Mouse (Mus musculus) neural tube, embryonic 11.5 days (tissue): ENCODE measurements around the gene Cers6. TPM values are rescaled to one million over a fixed set of nuclear protein-coding genes. Genes with fewer than 3 reads are reported as not detected.

Experiments
- ATAC-seq: fragments of 200-750 bp; cut with Nextera tagmentation; 2 replicates; pipeline ENCODE4 v1.8.0; 2017; ENCODE audit warnings: moderate number of reproducible peaks, mild to moderate bottlenecking, moderate TSS enrichment, moderate library complexity; ENCODE audit not compliant: insufficient read depth, low FRiP score, low TSS enrichment
- DNase-seq: peaks from one replicate; pipeline ENCODE4 v3.0.0-alpha.2; 2015; ENCODE audit warnings: low spot score
- H3K27ac ChIP-seq: fragments of 300-500 bp; sonication (generic); 2 replicates; pipeline ENCODE4 v1.5.1; 2014; ENCODE audit warnings: low read depth, mild to moderate bottlenecking, low read length
- H3K27me3 ChIP-seq: fragments of 300-500 bp; sonication (generic); 2 replicates; pipeline ENCODE4 v1.6.1; 2014; ENCODE audit warnings: mild to moderate bottlenecking, low read length, mixed read lengths; ENCODE audit not compliant: control insufficient read depth, insufficient read depth
- H3K36me3 ChIP-seq: fragments of 300-500 bp; sonication (generic); 2 replicates; pipeline ENCODE4 v1.6.1; 2014; ENCODE audit warnings: mild to moderate bottlenecking, low read length, moderate library complexity, mixed read lengths; ENCODE audit not compliant: control insufficient read depth, insufficient read depth
- H3K4me1 ChIP-seq: fragments of 300-500 bp; sonication (generic); 2 replicates; pipeline ENCODE4 v1.6.1; 2014; ENCODE audit warnings: low read length, mixed read lengths; ENCODE audit not compliant: control insufficient read depth, insufficient read depth
- H3K4me2 ChIP-seq: fragments of 300-500 bp; sonication (generic); 2 replicates; pipeline ENCODE4 v1.6.1; 2014; ENCODE audit warnings: low read depth, mild to moderate bottlenecking, moderate library complexity
- H3K4me3 ChIP-seq: fragments of 300-500 bp; sonication (generic); 2 replicates; pipeline ENCODE4 v1.5.1; 2014; ENCODE audit warnings: low read depth, low read length
- H3K9ac ChIP-seq: fragments of 300-500 bp; sonication (generic); 2 replicates; pipeline ENCODE4 v1.6.1; 2014; ENCODE audit warnings: mild to moderate bottlenecking, low read length
- H3K9me3 ChIP-seq: fragments of 300-500 bp; sonication (generic); 2 replicates; pipeline ENCODE4 v1.6.1; 2016; ENCODE audit warnings: low read length; ENCODE audit not compliant: control insufficient read depth
- WGBS: fragments of 180-500 bp; shearing (Covaris S2); extraction: QIAGEN DNeasy Blood & Tissue Kit; methylation state at CpG from one replicate; pipeline ENCODE4 v1.1.7; 2014; 5-methylcytosine and 5-hydroxymethylcytosine counted together
- polyA plus RNA-seq: library from polyadenylated mRNA; unstranded; fragments of >200 nt; fragmentation: Nextera tagmentation; extraction: Ambion mirVana; gene quantifications from 2 replicates; pipeline ENCODE4 v1.2.1, GENCODE M21; 2014

Gene Cers6
- polyA plus RNA-seq, 1 experiment from 2014 or later: 64.9 TPM

DNA sequence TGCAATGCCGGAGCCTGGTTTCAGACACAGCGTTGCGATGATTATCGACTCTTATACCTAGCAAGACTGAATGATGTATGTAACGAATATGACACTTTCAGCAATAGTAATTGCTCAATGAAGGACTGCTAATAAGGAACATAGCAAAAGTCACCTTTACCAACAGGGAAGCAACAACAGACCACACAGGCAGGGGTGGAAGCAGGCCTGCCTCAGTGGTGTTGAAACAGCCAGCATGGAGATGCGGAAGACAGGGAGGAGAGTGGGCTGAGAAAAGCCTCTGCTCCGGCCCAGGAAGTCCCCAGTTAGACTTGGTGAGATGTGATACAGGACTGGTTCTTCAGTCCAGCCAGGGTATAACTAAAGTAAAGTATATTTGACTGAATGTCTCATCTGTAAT is 237.9 kb downstream of the Cers6 start:
- Histone ChIP-seq H3K36me3 (no peaks in the 10 kb centered on the region), H3K9me3 (no peaks in the 10 kb centered on the region), H3K4me2 (no peak overlapping the region), H3K4me1 (no peaks in the 10 kb centered on the region), H3K27me3 (no peaks in the 10 kb centered on the region), H3K4me3 (no peak overlapping the region), H3K9ac (no peak overlapping the region), H3K27ac (no peak overlapping the region)
- DNase-seq (no peak), ATAC-seq (no peak)
- WGBS: 95% methylated on average over 7 of the region's 7 CpGs

DNA sequence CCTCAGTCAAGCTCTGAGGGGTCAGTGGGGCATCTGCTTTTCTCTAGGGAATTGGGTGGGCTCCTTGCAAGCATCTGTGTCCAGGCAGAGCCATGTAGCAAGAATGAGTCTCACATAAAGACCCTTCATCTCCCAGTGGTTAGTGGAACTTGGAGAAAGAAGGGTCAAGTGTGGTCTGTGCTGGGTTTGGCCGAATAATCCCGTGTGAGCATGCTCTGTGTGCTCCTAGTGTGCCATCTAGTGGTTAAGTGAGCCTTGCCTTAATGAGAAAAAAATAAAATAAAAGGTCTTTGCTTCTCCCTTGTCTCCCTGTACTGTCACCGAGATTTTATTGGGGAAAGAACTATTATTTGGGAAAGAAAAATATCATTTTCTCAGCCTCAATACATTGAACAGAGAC is 239.5 kb downstream of the Cers6 start:
- ATAC-seq (no peak), DNase-seq (peak; percentile 24)
- Histone ChIP-seq H3K9me3 (no peaks in the 10 kb centered on the region), H3K4me2 (no peak overlapping the region), H3K27ac (no peak overlapping the region), H3K4me3 (no peak overlapping the region), H3K36me3 (no peaks in the 10 kb centered on the region), H3K4me1 (no peaks in the 10 kb centered on the region), H3K9ac (no peak overlapping the region), H3K27me3 (no peaks in the 10 kb centered on the region)
- 19% methylated on average over 3 of the region's 3 CpGs for WGBS

DNA sequence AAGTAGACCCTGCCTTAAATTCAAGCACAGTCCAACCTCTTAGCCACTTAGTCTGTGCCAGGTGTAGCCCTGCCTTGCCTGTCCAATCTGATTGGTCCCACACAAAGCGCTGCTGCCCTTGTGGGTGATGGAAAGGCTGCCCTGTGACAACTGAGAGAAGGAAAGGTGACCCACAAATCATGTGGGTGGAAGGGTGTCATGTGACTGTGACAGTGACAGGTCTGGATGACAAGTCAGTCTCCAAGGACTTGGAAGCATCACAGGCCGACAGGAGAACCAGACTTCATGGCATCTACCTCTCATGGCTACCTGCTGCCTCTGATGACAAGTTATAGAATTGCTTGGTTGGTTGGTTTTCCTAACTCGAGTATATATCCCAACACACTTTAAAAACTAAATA is 242.3 kb downstream of the Cers6 start:
- H3K27me3 ChIP-seq: no peaks in the 10 kb centered on the region
- WGBS: 76% methylated on average over 3 of the region's 3 CpGs
- no peaks in the 10 kb centered on the region for H3K36me3 ChIP-seq
- H3K27ac ChIP-seq: no peak overlapping the region
- H3K4me1 ChIP-seq: no peaks in the 10 kb centered on the region
- no peak overlapping the region for H3K9ac ChIP-seq
- no peak overlapping the region for H3K4me3 ChIP-seq
- no peaks in the 10 kb centered on the region for H3K9me3 ChIP-seq
- no peak for ATAC-seq
- DNase-seq: no peak
- H3K4me2 ChIP-seq: no peak overlapping the region

DNA sequence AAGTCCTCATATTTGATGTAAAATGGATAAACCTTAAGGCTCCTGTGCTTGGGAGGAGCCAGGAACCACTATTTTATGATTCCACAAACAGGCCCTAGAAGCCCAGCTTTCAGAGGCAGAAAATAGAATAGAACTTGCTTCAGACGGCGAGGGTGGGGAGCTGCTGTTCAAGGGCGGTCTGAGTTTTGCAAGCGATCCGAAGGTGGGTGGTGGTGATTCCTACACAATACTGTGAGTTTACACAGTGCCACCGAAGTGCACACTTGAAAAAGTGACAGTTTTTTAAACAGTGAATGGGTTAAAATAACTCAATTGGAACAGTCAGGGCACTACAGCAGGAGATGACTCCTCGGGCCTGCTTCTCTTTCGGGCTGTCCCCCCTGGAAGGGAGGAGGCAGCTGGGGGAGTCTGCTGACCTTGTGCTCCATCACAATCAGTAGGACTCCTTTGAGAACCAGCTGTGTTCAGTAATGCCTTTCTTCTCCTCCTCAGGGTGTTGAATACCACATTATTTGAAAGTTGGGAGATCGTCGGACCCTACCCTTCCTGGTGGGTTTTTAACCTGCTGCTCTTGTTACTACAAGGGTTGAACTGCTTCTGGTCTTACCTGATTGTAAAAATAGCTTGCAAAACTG is 243.4 kb downstream of the Cers6 start:
- WGBS: 54% methylated on average over 10 of the region's 10 CpGs
- no peak overlapping the region for H3K4me2 ChIP-seq
- H3K4me1 ChIP-seq: no peaks in the 10 kb centered on the region
- H3K9ac ChIP-seq: no peak overlapping the region
- H3K36me3 ChIP-seq: no peaks in the 10 kb centered on the region
- no peaks in the 10 kb centered on the region for H3K27me3 ChIP-seq
- no peak overlapping the region for H3K27ac ChIP-seq
- DNase-seq (no peak), ATAC-seq (no peak)
- no peak overlapping the region for H3K4me3 ChIP-seq
- no peaks in the 10 kb centered on the region for H3K9me3 ChIP-seq

DNA sequence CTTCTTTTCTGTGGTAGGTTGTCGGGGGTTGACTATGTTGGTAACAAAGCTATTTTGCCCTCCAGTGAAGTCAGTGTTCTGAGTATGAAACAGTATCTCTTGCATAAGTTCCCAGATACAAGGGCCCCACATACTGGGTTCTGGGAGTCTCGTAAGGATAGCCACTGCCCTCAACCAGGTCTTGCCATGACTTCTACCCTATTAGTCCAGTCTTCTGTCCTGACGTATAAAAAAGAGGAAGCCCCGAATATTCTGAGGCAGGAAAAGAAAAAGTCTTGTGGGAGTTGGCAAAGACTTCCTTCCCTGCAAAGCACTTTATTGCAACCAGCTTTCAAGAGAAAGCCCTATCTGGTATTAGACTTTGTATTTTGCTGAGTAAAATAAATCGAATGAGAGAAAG is 248.0 kb downstream of the Cers6 start:
- H3K27me3 ChIP-seq: no peaks in the 10 kb centered on the region
- no peaks in the 10 kb centered on the region for H3K4me1 ChIP-seq
- WGBS: 87% methylated on average over 5 of the region's 5 CpGs
- no peak for DNase-seq
- no peak overlapping the region for H3K27ac ChIP-seq
- H3K9ac ChIP-seq: no peak overlapping the region
- ATAC-seq: no peak
- no peaks in the 10 kb centered on the region for H3K9me3 ChIP-seq
- no peak overlapping the region for H3K4me3 ChIP-seq
- H3K36me3 ChIP-seq: no peaks in the 10 kb centered on the region
- no peak overlapping the region for H3K4me2 ChIP-seq

DNA sequence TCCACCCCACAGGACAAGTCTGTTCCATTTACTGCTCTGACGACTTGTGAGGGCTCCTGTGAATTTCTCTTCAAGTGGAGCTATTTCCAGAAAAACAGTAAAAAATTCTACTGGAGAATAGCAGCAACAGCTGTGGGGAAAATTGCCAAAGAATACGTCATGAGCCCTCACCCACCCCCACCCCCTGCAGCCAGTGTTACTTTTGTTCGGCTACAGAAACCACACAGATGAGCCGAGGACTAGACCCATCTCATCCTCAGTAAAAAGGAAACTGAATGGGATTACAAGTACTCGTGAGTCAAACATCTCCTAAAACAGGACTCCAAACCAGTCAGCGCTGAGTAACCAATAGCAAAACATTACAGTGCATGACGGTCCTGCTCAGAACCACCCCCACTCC is 248.5 kb downstream of the Cers6 start:
- ATAC-seq: no peak
- H3K4me3 ChIP-seq: no peak overlapping the region
- H3K36me3 ChIP-seq: no peaks in the 10 kb centered on the region
- no peaks in the 10 kb centered on the region for H3K4me1 ChIP-seq
- 72% methylated on average over 7 of the region's 7 CpGs for WGBS
- no peak overlapping the region for H3K27ac ChIP-seq
- H3K4me2 ChIP-seq: no peak overlapping the region
- H3K9ac ChIP-seq: no peak overlapping the region
- H3K9me3 ChIP-seq: no peaks in the 10 kb centered on the region
- H3K27me3 ChIP-seq: no peaks in the 10 kb centered on the region
- no peak for DNase-seq

DNA sequence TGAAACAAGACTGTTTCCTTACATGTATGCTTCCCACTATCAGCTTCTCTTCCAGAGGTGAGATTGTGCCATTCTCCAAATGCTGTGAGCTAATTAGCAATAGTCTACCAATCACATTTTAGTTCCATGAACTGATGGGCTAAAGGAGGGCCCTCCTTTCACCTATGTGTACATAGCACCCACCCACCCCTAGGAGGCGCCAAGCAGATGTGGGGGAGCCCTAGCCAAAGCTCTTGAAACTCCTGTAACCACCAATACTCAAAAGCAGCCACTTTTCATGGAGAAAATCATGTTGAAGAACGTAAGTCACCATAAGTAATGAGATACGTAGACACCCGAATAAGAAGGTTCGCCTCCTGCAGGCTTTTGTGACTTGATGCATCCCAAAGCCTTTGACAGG is 251.4 kb downstream of the Cers6 start:
- Histone ChIP-seq H3K27ac (no peak overlapping the region), H3K4me1 (no peaks in the 10 kb centered on the region), H3K36me3 (no peaks in the 10 kb centered on the region), H3K9me3 (no peaks in the 10 kb centered on the region), H3K9ac (no peak overlapping the region), H3K27me3 (no peaks in the 10 kb centered on the region), H3K4me2 (no peak overlapping the region), H3K4me3 (no peak overlapping the region)
- ATAC-seq (no peak), DNase-seq (no peak)
- WGBS: 89% methylated on average over 5 of the region's 5 CpGs

DNA sequence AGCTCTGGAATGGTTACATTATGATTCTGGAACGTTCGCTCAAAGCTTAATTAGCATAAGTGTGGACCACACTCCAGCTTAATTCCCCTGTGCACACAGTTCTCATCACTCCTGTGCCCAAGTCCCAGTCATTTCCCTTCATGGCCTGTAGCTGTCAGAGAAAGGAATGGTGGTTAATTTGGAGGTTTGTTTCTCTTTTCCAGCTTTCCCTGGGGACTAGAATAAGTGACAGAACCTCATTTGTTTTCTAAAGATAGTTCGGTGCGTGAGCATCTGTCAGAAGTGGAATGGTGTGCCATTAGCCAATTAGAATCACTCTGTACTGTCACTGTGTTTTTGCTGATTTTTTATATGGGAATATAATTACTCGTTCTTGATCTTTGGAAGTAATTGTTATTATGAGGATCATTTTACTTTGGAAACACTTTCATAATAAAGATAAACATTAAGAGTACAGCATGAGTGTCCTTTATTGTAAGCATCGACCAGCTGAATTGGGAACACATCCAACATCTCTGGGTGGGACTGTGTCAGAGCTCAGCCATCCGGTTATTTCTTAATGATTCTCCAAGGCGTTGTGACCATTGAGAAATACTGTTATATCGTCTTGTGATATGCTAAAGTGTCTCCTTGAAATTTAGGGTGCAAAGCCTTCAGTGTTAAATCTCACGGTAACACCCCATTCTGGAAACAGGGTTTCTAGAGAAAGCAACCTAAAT is 252.7 kb downstream of the Cers6 start:
- H3K36me3 ChIP-seq: no peaks in the 10 kb centered on the region
- no peaks in the 10 kb centered on the region for H3K4me1 ChIP-seq
- 86% methylated on average over 10 of the region's 10 CpGs for WGBS
- H3K4me3 ChIP-seq: no peak overlapping the region
- no peaks in the 10 kb centered on the region for H3K9me3 ChIP-seq
- no peak overlapping the region for H3K27ac ChIP-seq
- H3K27me3 ChIP-seq: no peaks in the 10 kb centered on the region
- DNase-seq (no peak), ATAC-seq (no peak)
- no peak overlapping the region for H3K4me2 ChIP-seq
- H3K9ac ChIP-seq: no peak overlapping the region

DNA sequence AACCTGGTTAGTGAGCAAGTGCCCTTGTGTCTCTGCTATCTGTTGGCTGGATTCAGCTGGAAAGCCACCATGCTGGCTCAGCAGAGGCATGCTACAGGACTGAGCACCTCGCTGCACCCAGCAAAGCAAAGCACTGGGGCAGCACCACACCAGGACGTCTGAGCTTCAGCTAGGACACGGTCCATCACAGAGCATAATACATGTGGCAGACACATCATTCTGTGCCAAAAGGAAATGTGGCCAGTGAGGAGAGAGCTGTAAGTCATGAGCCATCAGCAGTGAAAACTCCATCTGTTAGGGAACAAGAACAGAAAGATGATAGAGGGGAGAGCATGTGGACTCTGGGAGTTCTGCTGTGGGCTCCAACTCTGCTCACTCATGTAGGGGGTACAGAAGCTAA is 254.7 kb downstream of the Cers6 start:
- Histone ChIP-seq H3K27me3 (no peaks in the 10 kb centered on the region), H3K4me1 (no peaks in the 10 kb centered on the region), H3K9ac (no peak overlapping the region), H3K4me3 (no peak overlapping the region), H3K4me2 (no peak overlapping the region), H3K36me3 (no peaks in the 10 kb centered on the region), H3K27ac (no peak overlapping the region), H3K9me3 (no peaks in the 10 kb centered on the region)
- WGBS: 81% methylated on average over 3 of the region's 3 CpGs
- DNase-seq: no peak
- ATAC-seq: no peak
